Mouse (Mus musculus): Measurements from ENCODE around the gene Esyt3.

The Esyt3 gene

DNA sequence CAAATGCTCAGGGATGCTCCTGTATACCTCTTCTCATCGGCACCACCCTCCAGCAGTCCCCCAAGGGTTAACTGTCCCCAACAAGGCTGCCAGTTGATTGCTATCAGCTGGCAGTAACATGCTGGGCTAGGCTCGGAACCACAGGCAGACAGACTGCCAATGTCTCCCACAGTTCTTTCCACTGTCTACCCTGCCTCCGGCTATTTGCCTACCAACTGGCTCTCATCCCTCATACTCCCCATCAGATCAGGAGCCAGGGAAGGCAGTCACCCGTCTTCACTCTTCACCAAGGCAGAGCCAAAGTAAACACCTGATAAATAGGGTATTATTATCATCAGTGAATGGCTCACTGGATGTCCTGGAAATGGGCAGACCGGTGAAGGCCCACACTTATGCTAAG, 3.6 kb downstream of the Esyt3 start:
- no peak for DNase-seq (ENCODE audit: extremely low spot score)

GRCm38 (mm10) chr9:99353390-99353789, 5.0 kb downstream of the Esyt3 start:
- DNase-seq (ENCODE audit: extremely low spot score) = no peak

GRCm38 (mm10) chr9:99352964-99353363, 5.4 kb downstream of the Esyt3 start:
- no peak for DNase-seq (ENCODE audit: extremely low spot score)

DNA sequence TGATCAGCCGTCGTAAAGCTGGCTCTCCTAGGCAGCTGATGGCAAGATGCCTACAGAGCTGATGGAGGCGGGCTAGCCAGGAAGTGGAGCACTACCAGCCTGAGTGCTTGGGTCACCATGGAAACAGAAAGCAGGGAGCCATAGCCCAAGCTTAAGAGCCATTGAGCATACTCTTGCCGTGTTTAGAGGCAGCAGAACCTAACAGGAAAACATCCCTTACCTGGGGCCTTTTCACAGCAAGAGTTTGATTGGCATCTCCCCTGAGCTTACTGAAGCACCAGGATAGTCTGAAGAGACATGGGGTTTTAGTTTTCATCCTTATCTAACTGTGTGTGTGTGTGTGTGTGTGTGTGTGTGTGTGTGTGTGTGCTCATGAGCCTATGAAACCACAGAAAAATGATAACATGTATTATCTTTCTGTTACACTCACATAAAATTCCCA, 13.0 kb downstream of the Esyt3 start:
- no peak for DNase-seq (ENCODE audit: extremely low spot score)

- DNase-seq (ENCODE audit: extremely low spot score) = no peak
These were observed 16.8 kb downstream of the Esyt3 start for GRCm38 (mm10) chr9:99341600-99341999.

- DNase-seq (ENCODE audit: extremely low spot score) = no peak
These were observed 18.2 kb downstream of the Esyt3 start for GRCm38 (mm10) chr9:99340126-99340525.

DNA sequence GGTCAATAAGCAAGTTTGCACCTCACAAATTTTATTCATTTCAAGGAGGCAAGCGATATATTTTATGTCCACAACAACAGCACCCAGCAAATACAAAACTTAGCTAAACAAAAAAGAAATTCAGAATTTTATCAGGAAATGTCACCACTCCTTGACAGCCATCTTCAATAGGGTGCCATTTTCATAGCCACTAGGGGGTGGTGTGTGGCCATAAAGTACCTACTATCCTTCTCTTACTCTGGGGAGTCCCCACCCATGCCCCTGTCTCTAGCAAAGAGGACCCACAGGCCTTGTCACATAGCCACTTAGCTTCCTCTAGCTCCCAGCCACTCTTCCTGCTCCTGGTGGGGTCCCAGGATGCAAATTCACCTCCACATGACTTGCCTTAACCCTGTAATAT, 19.2 kb downstream of the Esyt3 start:
- no peak for DNase-seq (ENCODE audit: extremely low spot score)

- no peak for DNase-seq (ENCODE audit: extremely low spot score)
These were observed 20.1 kb downstream of the Esyt3 start for GRCm38 (mm10) chr9:99338293-99338692.

DNA sequence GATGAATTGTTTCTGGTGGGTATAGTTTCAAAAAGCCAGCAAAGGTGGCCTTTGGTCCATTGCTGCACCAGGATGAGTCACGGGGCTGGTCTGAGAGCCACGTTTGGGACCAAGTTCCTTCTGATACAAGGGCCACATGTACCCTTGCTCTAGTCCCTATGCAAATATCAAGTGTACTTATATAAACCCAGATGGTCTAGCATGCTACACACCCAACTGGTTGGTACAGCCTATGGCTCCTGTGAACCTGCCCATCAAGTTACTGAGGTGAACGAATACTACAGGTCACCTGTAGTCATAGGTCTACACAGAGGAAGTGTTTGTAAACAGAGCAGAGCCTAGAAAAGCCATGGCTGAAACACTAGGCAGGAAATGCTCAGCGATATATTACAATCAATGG, 21.8 kb downstream of the Esyt3 start:
- no peak for DNase-seq (ENCODE audit: extremely low spot score)

DNA sequence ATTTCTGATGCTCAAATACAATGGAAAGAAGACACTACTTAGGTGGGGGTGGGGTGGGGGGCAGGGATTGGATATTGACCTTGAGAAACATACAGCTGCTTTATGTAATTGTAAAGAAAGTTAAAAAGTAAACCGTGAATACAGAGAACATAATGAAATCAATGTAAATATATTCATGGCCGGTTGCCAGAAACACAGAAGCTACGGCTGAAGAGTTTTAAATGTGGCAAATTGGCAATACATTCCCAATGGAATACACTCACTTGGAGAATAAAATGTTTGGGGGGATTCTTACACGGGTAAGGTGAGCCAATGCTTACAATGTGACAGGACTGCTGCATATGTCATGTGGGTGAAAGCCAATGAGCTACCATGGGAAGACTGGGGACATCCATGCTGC, 31.5 kb downstream of the Esyt3 start:
- DNase-seq (ENCODE audit: extremely low spot score) = no peak

DNA sequence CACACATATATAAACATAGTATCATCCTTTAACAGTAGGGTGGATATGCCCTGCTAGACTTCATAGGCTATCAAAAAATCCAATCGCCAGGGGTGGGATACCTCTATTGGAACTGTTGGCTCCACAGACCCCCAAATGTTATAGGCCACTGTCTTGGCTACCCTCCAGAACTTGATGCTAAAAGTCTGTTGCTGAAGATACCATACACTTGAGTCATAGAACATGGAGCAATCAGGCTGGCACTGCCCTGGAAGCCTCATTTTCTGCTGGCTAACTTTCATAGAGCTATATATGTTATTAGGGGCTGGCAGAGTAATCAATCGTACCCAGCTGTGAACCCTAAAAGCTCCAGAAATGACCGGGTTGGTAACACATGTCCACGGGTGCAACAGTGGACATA, 32.4 kb downstream of the Esyt3 start:
- DNase-seq (ENCODE audit: extremely low spot score) = no peak

GRCm38 (mm10) chr9:99325208-99325929, 33.0 kb downstream of the Esyt3 start:
- DNase-seq (ENCODE audit: extremely low spot score) = no peak

DNA sequence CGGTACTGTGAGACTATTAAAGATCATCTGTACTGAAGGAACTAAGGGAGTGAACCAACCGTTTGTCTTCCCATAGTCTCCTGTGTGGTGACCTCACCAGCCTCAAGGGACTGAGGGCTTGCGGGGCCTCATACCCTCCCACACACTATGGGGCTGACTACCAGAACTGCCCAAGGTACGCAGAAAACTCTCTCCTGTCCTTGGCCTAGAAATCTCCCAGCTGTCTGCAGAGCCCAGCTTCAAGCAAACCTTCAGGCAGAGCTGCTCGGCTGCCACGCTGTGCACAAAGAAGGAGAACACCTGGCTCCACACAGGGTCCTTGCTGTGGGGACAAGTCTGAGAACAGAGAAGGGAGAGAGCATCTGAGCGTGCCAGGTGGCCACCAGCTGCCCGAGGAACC, 38.4 kb downstream of the Esyt3 start:
- DNase-seq (ENCODE audit: extremely low spot score) = no peak

DNA sequence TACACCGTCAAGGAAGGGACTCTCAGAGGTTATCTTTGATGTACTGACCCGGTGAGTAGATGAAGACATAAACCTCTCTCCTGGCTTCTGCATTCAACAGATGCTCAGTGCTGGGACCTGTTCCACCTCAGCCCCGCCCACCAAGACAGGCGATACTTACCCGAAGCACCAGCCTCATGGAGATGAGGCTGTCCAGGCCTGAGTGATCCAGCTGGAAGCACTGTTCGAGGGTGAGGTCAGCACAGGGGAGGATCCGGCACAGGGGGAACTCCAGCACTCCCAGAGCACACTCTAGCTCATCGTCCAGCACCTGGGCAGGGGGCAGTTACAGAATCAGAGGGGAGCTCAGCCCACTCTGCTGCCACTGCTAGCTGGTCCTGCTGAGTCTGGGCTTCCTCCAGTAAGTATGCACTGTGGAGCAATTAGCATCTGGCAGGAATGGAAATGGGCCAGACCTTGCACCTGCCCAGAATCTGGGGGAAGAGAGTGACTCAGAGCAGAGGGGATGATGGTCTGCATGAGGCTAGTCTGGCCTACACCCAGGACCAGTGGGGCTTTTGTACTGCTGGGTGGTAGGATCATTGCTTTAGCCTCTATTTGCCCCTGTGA, 38.9 kb downstream of the Esyt3 start:
- DNase-seq (ENCODE audit: extremely low spot score) = no peak

DNA sequence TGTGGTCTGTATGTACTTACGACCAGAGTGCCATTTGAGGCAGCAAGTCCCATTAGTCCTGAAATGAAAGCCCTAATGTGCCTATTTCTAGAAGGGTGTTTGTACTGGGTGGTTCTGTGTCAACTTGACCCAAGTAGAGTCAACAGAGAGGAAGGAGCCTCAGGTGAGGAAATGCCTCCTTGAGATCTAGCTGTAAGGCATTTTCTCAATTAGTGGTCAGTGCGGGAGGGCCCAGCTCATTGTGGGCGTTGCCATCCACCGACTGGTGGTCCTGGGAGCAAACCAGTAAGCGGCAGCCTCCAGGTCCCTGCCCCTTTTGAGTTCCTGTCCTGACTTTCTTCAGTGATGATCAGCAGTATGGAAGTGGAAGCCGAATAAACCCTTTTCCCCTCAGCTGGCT, 52.1 kb downstream of the Esyt3 start:
- DNase-seq (ENCODE audit: extremely low spot score) = no peak

DNA sequence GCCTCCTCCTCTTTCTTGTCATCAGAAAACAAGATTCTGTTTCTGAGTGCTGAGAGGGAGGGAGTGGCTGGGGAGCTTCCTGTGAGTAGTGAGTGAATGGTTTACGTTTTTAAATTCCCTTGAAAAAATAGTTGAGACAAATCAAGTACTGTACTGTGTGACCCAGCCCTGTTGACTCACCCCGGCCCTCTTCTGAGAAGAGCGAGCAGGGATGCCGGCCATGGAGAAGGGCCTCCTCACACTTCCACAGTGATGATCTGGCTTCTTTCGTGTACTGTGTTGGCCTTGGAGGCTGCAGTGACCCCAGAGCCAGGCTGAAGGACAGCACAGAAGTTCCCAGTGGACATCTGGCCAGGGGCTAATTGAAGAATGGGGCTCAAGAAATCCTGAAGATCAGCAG, 54.1 kb downstream of the Esyt3 start:
- no peak for DNase-seq (ENCODE audit: extremely low spot score)
